Mouse (Mus musculus): ENCODE data around the gene Bicd1.
"Not testable (repeated sequence)": the region's sequence is repeated elsewhere in the genome, so short reads cannot be mapped to it uniquely, and the experiment has no call there.

Bicd1 gene

GRCm38 (mm10) chr6:149408833-149409332 is at the start of gene Bicd1:
Bicd1 (plus strand) TSS chr6:149408886.
- DNase-seq: peak; percentile 94

DNA sequence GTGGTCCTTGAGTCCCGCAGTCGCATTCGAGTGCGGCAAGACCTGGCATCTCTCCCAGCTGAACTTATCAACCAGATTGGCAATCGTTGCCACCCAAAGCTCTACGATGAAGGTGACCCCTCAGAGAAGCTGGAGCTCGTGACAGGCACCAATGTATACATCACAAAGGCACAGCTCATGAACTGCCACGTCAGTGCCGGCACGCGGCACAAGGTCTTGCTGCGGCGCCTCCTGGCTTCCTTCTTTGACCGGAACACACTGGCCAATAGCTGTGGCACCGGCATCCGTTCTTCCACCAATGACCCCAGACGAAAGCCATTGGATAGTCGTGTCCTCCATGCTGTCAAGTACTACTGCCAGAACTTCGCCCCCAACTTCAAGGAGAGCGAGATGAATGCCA is 46.2 kb upstream of the Bicd1 start:
- DNase-seq: not testable (repeated sequence)

DNA sequence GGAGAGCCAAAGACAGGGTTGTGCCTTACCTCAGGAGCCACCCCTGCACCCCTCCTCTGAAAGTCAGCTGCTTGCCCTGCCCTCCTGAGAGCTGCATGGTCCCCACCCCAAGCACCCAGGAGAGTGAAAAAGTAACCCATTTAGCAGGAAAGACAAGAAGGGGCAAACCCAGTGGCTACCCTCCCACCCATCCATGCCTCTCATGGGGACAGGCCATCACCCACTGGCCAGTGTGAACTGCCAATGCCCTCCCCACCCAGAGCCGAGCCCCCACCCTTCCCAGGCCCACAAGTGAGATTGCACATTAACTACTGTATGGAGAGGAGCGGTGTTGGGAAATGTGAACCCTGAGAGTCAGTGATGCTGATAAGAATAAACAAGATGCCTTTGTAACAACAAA is 42.7 kb upstream of the Bicd1 start:
- not testable (repeated sequence) for DNase-seq

- DNase-seq: no peak
Measured at GRCm38 (mm10) chr6:149366403-149366802, 42.3 kb upstream of the Bicd1 start.

DNA sequence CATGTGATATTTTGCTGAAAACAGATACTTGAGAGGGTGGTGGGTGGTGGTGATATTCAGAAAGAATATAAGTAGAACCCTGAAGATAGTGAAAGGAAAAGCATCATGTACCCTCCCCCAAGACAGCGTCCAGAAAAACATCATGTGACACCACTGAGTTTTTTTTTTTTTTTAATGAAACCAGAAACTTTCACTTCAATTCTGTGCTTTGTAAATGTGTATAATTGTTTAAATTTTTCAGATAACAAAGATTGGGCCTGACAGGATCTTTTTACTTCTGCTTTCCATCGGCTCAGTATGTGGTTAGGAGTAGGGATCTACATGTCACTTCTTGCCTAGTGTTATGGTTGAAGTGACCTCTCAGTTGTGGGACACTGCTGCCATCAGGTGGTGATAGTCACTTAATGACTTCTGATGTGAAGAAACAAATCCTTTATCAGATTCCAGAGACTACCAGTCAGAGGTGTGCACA is 33.7 kb upstream of the Bicd1 start:
- DNase-seq: peak; percentile 23

DNA sequence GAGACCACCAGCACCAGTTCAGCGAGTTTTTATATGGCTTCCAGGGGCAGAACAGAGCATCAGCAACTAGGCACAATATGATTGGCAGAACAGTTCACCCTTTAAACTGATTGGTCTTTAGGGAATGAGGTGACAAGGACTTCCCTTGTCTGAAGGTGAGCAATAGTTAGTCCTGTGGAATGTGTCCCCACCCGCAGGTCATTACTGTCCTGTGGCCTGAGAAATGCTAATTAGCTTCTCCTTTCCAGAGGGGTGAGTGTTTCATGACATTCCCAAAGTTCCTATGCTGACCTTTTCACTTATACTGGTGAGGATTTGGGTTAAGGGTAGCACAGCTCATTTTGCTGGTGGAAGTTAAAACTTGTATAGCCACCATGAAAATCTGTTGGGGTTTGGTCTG is 25.2 kb upstream of the Bicd1 start:
- no peak for DNase-seq

DNA sequence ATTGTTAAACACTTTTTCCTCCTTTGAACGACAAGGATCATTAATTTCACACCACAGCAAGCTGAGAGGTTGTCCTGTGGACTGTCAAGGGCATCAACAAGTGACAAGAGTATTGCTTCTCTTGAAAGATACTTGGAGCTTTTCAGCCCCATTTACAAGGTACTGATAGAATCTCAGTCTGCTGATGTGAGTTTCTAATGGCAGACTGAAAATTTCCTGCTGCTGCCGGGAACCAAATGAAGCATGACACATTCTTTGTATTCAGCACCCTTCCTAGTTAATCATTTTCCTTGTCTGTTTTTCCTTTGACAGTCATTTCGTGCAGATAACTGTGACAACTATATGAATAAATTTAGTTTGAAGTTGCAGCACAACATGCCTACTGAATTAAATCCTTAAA is 22.3 kb upstream of the Bicd1 start:
- DNase-seq: no peak

- not testable (repeated sequence) for DNase-seq
Measured at GRCm38 (mm10) chr6:149389626-149390025, 19.1 kb upstream of the Bicd1 start.

DNA sequence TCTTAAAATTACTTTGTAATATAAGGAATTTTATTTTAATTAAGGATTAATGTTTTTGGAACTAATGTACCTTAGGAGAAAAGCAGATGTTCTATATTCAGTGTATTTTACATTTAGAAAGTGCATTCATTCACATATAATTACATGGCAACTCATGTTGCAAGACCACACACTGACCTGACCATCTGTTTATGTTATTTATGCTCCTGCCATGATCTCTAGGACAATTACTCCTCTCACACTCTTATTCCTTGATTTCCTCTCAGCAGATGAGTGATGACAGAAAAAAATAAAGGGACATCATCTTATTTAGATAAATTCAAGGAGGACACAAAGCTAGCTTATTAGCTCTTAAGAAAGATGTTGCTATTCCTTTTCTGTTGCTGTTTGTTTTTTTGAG is 9.3 kb upstream of the Bicd1 start:
- DNase-seq: no peak

DNA sequence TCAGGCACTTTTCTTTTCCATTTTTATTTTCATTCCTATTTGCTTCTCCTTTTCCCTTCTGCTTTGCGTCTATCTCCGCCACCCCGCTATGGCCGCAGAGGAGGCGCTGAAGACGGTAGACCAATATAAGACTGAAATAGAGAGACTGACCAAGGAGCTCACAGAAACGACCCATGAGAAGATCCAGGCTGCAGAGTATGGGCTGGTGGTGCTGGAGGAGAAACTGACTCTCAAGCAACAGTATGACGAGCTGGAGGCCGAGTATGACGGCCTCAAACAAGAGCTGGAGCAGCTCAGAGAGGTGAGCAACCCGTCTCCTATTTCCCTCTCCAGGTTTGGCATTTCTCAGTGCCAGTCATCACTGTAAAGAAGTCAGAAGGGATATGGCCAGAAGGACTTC is 655 bp downstream of the Bicd1 start:
- peak; percentile 36 for DNase-seq

- DNase-seq: no peak
Measured at GRCm38 (mm10) chr6:149409845-149410244, 1.2 kb downstream of the Bicd1 start.

- DNase-seq: peak; percentile 61
Measured at GRCm38 (mm10) chr6:149413256-149413655, 4.6 kb downstream of the Bicd1 start.

DNA sequence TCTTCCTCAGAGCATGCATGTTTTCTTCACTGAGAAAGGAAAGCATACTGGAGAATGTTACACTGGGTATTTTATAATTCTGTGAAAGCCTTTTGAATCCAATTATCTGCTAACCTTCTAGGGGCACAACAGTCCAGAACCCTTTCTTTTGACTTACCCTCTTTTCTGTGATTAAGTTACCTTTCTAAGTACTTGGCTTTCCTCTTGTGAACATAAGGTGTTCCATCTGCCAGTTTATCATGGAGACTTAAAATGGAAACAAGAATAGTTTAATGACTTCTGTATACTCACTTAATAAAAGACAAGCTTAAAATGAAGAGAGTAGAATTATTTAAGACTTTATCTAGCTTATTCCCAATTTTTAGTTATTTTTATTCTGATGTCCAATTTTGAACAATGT is 16.1 kb downstream of the Bicd1 start:
- DNase-seq: no peak

DNA sequence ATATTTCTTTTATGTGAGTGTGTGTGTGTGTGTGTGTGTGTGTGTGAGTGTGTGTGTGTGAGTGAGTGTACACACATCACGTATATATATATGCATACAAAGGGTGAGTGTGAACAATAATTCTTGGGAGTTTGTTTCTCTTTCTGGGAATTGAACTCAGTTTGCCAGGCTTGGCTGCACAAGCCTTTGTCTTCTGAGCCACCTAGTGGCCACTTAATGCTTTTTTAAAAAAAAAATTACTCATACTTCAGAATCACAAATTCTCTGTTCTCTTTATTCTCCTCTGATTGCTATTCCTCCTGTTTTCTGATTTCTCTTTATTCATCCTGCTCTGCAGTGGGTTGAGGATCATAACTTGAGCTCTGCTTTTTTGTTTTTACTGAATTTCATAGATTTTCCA is 30.5 kb downstream of the Bicd1 start:
- DNase-seq: no peak

DNA sequence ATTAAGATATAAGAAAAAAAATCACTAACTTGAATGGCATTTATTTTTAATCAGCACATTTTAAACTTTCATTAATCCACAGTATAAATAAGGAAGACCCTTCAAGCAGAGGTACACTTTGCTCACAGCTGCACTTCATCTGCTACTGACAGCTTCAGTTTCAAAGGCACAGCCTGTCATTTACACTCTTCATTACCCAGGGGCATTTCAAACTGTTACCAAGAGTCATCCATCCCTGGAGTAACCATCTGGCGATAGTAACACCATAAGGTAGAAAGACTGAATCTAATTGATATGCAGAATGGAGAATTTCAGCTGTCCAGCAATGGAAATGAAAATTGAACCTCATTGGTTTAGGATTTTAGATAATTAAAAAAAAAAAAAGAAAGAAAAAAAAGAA is 34.2 kb downstream of the Bicd1 start:
- DNase-seq: peak; percentile 16

DNA sequence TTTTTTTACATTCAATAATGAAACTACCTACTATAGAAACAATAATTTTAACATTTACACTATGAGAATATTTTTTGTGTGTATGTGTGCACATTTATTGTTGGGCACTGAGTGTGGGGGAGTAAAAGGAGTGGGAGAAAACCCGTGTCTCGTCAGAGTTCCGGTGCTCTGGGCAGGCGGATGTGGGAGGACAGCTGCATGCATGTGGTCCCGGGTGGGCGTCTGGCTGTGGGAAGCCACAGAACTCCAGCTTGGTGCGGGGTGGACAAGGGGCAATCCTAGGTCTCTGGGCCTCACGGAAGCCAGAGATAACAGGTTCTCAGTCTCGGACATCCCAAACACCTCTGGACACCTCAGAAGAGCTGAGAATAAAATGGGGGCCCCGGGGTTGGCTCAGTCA is 37.2 kb downstream of the Bicd1 start:
- no peak for DNase-seq

GRCm38 (mm10) chr6:149457324-149457723 is 48.6 kb downstream of the Bicd1 start:
- no peak for DNase-seq

- DNase-seq: no peak
Measured at GRCm38 (mm10) chr6:149460971-149461370, 52.3 kb downstream of the Bicd1 start.

DNA sequence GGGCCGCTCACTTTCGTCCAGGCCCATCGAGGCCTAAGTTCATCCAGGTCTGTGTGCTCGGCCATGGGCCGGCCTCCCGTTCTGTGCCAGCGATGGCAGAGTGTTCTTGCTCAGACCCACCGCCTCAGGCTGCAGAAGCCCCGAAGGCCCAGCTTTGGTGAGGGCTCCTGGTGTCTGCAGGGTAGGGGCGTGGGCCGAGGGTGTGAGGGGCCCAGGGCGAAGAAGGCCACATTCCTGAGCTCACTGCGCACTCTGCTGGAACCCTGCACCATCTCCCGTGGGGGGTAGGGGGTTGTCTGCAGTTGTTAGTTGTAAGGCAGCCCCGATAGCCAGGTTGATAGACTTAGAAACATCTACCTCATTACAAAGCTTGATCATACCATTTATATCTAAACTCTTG is 62.8 kb downstream of the Bicd1 start:
- no peak for DNase-seq

DNA sequence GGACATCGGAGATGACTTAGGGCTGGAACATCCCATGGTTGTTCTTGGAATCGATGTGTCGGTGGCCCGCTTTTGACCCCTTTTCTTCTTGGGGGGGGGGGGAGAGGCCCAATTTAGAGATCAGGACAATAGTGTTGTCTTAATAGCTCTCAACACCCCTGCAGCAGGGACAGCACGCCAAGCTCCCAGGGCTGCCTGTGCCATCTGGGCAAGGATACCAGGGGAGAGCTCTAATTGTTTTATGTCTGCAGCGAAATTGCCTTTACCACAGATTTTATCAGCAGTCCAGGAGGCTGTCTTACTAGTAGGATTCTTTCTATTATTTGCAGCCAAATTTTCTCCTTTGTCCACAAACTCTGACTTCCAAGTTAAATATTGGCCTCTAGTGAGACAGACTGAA is 63.8 kb downstream of the Bicd1 start:
- DNase-seq: peak; percentile 36

DNA sequence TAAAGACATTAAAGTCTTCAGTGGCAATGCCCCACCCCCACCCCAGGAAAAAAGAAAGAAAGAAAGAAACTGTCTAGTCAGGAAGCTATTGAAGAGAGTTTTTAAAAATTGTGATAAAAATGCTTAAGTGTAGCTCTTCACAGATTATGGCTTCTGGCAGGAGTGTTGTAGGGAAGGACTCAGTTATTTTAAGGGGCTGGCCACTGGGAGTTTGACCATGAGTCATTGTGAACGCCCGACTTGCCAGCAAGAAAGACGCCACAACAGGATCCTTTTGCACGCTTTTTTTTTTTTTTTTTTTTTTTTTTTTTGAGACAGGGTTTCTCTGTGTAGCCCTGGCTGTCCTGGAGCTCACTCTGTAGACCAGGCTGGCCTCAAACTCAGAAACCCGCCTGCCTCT is 73.2 kb downstream of the Bicd1 start:
- DNase-seq: not testable (repeated sequence)

GRCm38 (mm10) chr6:149494662-149495061 is 86.0 kb downstream of the Bicd1 start:
- no peak for DNase-seq

DNA sequence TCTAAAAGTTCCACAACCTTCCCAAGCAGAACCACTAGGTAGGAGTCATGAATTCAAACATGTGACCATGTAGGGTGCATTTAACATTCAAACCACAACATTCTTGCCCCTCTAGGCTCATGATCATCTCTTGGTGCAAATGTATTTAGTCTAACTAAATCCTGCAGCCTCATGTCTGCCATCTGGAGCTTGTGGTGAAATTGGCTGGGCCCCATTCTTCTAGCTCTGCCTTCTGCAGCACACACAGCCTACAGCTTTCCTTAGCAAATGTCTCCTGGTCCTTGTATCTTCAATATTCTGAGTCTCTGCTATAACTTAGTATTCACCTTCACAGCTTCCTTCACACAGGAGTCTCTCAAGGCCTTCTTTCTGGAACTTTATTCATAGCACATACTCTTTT is 87.2 kb downstream of the Bicd1 start:
- peak; percentile 40 for DNase-seq

- peak; percentile 66 for DNase-seq
Measured at GRCm38 (mm10) chr6:149565720-149566498, 157.2 kb downstream of the Bicd1 start.

DNA sequence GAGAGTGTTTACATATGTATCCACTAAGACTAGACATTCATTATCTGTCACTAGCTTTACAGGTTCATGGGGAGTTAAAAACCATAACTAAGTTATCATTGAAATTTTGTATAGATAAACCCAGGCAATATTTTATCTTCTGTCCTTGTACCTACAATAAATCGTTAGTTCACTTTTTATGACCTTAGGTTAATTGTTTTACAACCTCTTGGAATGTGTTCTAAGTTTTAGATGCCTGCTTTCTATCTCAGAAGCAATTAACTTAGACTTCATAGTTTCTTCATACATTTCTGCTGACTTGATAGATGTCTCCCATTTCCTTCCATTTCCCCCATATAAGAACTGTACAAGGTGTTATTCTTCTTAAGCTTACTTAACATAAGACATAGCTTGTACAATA is 158.5 kb downstream of the Bicd1 start:
- DNase-seq: no peak
